Mouse (Mus musculus): ENCODE results near the gene Agap3.

Agap3 gene

DNA sequence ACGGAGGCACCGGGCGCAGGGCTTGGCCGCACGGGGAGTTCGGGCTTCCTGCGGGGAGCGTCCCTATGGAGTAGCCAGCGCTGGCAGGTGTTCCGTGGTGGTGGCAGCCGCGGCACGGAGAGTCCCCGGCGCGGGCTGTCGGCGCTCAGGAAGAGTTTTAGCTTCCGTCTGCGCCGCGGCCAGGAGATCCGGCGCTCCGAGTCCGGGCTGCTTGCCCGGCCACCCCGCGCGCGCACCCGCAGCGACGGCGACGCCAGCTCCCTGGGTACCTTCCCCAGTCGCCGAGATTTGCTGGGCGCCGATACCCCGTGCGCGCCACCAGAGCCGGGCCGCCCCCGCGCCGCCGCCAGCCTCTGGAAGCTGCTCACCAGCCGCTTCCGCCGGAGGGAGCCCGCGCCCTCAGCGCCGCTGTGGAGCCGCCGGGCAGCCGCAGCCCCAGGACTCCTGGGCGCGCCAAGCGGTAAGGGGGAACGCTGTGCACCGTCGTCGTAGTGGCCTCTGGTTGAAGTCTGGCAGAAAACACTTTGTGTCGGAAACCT lies 22.8 kb downstream of the Agap3 start:
- peak; percentile 76 to 79 for DNase-seq (ENCODE audit: low spot score in 2 of 2)

DNA sequence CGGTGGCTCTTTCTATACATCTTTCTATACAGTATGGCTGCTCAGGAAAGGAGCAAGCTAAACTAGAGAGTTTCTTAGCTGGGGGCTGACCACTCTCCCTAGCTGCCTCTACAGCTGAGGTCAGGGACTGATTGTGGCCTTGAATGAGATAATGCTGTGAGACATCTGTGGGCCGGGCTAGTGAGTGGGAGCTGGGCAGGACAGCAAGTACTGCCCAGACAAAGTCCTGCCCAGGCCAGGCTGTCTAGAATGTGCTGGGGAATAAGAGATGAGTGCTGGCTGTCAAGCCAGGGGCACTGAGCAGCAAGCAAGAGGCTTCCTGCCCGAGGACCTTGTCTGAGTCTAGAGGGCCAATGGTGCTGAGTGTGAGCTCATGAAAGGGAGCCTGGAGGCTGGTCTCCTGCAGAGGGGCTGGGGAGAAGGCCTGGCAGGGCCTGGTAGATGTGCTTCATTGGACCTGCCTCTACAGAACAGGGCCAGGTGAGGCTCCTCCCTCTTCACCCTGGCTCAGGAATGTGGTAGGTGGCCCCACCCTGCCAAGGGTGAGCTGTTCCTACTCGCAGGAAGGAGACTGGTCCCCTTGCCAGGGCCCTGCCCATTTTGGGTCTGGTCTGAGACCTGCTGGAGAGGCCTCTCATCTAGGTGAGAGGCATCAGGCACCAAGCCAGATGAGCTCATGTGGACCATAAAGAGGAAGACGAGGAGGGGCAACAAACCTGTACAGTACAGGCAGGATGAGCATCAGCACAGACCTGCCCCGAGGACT lies 23.7 kb downstream of the Agap3 start:
- DNase-seq (ENCODE audit: low spot score in 2 of 2) = no peak

GRCm38 (mm10) chr5:24477909-24478308 lies 25.9 kb downstream of the Agap3 start:
- no peak for DNase-seq (ENCODE audit: low spot score in 2 of 2)

- peak; percentile 69 to 73 for DNase-seq (ENCODE audit: low spot score in 2 of 2)
Measured at GRCm38 (mm10) chr5:24481647-24482046, 29.7 kb downstream of the Agap3 start.

DNA sequence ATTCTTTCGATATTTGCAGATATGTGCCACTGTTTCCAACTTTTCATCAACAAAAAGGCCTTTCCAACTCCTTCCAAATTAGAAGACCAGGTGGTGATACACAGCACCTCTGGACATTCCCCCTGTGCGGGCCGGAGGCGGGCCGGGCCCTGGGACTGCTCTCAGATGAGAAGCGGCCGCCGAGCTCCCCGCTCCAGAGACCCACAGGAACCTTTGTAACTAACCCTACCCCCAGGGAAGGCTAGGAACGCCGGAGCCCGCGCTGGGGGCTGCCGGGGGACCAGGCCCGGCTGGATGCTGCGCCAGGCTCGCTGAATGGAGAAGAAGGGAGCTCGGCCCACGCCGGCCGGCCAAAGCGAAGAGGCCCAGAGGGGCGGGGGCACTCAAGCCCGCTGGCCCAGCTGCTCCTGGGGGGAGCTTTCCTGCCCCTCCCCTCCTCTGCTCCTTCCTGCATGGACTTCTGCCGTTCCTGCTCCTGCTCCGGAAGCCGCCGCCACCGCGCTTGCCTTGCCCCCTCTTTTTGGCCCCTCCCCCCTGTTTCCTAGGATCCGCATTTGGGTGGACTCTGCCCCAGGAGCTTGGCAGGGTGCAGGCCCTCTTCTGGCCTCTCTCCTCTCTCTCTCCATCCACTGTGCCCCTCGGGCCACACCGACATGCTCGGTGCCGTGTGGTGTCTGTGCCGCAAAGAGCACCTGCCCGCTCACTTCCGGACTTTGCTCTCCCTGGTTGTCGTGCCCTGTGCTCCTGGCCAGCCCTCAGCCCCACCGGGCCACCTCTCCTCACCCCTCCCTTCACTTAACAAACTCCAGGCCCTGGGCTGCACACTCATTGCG lies 30.5 kb downstream of the Agap3 start:
- DNase-seq (ENCODE audit: low spot score in 2 of 2) = no peak

DNA sequence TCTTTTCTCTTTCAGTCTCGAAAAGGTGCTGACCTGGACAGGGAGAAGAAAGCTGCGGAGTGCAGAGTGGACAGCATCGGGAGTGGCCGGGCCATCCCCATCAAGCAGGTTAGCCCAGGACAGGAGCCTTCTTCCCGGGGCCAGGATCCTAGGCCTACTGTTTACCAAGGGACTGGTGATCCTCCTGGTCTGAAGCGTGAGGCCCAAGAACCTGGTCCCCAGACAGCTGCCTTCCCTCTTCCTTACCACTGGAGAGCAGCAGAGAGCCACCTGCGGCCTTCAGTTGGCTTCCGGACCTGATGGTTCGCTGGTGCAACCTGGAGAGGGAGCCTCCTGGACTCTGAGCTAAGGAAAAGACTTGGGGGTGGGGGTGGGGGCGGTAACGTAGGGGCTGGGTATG lies 31.3 kb downstream of the Agap3 start:
- DNase-seq (ENCODE audit: low spot score in 2 of 2) = peak; percentile 74 to 77

DNA sequence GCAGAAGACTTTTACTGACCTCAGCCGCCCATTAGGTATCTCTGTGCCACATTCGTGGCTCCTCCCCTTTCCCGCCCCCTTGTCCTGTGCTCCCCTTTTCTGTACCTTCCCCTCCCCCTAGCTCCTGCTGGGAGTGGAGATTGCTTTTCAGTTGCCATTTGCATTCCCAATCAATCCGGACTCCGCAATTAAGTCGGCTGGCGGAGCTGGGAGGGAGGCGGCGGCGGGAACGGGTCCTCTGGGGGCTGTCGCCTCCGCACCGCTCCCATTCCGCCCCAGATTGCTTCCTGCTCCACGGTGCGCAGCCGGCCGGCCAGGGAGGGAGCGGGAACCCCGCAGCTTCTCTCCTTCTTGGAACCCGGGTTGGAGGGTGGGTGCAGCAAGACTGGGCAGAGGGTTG lies 33.0 kb downstream of the Agap3 start:
- DNase-seq (ENCODE audit: low spot score in 2 of 2) = peak; percentile 44 to 52

- peak; percentile 83 to 92 for DNase-seq (ENCODE audit: low spot score in 2 of 2)
Measured at GRCm38 (mm10) chr5:24486097-24486496, 34.1 kb downstream of the Agap3 start.

DNA sequence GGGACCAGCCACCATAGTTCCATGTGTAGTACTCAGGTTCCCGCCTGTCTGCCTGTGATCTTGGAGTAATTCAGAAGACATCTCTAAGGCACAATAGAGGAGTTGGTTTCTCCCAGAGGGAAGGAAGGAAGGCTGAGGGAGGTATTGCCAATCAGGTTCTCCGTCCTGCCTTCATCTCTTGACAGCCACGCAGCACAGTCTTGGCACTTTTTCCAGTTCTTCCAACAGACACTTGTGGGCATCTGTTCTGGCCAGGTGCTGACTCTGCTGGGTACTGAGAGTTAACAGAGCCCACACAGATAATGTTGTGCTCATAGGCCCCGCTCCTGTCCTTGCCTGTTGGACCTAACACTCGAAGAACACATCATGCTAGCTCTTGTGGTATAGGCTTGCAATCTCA lies 34.8 kb downstream of the Agap3 start:
- DNase-seq (ENCODE audit: low spot score in 2 of 2) = no peak

DNA sequence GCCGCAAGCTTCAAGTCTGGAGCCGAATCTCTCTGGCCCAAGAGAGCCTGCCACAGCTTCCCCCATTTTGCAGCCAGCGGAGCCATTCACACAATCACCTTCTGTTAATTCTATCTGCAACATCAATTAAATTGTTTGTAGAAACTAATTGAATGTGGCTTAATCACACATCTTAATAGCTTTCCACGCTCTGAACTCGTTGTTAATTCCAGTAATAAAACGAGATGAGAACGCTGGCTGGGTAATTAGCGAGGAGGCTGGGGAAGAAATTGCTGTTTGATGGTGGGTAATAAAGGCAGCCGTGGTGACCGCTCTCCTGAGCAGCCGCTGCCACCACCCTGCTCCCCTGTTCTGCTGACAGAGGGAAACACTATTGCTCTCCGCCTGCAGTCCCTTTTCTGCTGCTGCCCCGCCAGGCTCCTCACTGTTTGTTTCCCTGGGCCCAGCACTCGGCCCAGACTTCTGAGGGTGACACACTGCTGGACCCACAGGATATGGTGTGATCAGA lies 38.5 kb downstream of the Agap3 start:
- no peak for DNase-seq (ENCODE audit: low spot score in 2 of 2)

- no peak for DNase-seq (ENCODE audit: low spot score in 2 of 2)
Measured at GRCm38 (mm10) chr5:24492546-24493285, 40.7 kb downstream of the Agap3 start.

GRCm38 (mm10) chr5:24495019-24495418 lies 43.0 kb downstream of the Agap3 start:
- peak in 1 of 2 experiments; percentile 53 for DNase-seq (ENCODE audit: low spot score in 2 of 2)

GRCm38 (mm10) chr5:24496756-24497155 lies 44.8 kb downstream of the Agap3 start:
- DNase-seq (ENCODE audit: low spot score in 2 of 2) = no peak

- no peak for DNase-seq (ENCODE audit: low spot score in 2 of 2)
Measured at GRCm38 (mm10) chr5:24497526-24497925, 45.5 kb downstream of the Agap3 start.

GRCm38 (mm10) chr5:24499113-24499512 lies 47.1 kb downstream of the Agap3 start:
- DNase-seq (ENCODE audit: low spot score in 2 of 2) = peak in 1 of 2 experiments; percentile 29

- peak in 1 of 2 experiments; percentile 62 for DNase-seq (ENCODE audit: low spot score in 2 of 2)
Measured at GRCm38 (mm10) chr5:24500851-24501250, 48.9 kb downstream of the Agap3 start.

- DNase-seq (ENCODE audit: low spot score in 2 of 2) = no peak
Measured at GRCm38 (mm10) chr5:24502786-24503185, 50.8 kb downstream of the Agap3 start.

DNA sequence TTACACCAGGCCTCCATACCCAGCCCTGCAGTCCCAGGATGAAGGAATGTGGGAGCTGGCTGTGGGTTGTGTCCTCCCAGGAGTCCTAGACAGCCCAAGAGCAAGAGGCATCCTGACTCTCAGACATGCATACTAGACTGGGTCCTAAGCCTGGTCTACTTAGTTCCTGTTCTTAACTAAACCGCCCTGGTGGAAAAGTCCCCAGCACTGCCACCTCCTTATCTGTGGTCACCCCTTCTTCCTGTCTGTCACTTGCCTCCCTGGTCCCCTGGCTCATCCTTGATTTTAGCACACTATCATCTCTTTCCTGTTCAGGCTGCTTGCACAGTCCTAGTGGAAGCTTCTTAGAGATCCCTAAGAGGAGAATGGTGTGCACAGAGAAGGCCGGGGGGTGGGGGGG lies 53.5 kb downstream of the Agap3 start:
- no peak for DNase-seq (ENCODE audit: low spot score in 2 of 2)

DNA sequence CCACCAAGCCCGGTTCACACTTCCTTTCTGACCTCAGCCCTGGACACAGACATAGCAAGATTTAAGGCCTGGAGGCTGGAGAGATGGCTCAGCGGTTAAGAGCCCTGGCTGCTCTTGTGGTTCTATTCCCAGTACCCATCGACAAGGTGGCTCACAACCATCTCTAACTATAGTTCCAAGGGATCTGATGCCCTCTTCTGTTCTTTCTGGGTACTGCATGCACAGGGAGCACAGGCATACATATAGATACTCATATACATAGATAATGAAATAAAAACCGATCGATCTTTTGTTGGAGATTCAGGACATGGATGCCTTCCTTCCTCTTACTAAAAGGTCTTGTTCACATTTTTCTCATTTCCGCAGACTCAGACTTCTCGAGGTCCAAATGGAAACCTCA lies 56.4 kb downstream of the Agap3 start:
- no peak for DNase-seq (ENCODE audit: low spot score in 2 of 2)

DNA sequence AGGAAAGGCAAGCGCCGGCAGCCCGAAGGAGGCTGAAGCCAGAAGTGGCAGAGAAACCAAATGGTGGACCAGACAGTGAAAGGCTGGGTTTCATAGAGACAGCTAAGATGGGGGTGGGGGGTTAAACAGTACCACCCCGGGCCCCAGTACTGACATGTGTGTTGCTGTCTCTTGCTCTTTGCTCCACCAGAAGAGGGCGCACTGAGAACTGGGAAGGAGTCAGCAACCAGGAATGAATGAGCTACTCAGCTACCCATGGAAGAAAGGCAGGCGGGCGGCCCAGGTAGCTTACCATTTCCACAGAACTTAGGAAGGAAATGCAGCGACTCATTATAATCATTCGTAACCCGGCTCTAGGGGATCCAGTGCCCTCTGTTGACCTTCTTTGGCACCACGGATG lies 58.7 kb downstream of the Agap3 start:
- no peak for DNase-seq (ENCODE audit: low spot score in 2 of 2)

GRCm38 (mm10) chr5:24512271-24512670 lies 60.3 kb downstream of the Agap3 start:
- no peak for DNase-seq (ENCODE audit: low spot score in 2 of 2)

DNA sequence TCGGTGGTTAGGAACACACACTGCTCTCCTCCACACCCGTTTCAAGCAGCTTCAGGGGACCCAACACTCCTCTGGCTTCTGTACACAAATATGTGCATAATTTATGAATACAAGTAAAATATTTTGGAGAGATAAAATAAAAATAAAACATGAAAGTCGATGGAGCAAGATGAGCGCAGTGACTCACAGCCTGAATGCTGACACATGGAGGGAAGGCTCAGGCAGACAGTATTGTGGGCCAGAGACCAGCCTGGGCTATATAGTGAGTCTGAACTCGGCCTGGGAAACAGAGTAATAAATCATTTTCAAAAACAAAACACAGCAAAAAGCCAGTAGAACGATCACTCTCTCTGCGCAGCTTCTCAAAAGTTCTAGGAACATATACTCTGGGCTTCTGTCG lies 69.4 kb downstream of the Agap3 start:
- no peak for DNase-seq (ENCODE audit: low spot score in 2 of 2)
